Mouse (Mus musculus): ENCODE results near the gene Mrln.
"Not testable (repeated sequence)": the region's sequence is repeated elsewhere in the genome, so short reads cannot be mapped to it uniquely, and the experiment has no call there.

The Mrln gene

GRCm38 (mm10) chr10:70196666-70197065, 7.8 kb upstream of the Mrln start:
- DNase-seq = no peak

GRCm38 (mm10) chr10:70197601-70198000, 6.9 kb upstream of the Mrln start:
- no peak for DNase-seq

- no peak for DNase-seq
These were observed 6.5 kb upstream of the Mrln start for GRCm38 (mm10) chr10:70198012-70198411.

- no peak for DNase-seq
These were observed 5.5 kb upstream of the Mrln start for GRCm38 (mm10) chr10:70198951-70199463.

- no peak for DNase-seq
These were observed 4.8 kb upstream of the Mrln start for GRCm38 (mm10) chr10:70199466-70200210.

- no peak for DNase-seq
These were observed 3.5 kb upstream of the Mrln start for GRCm38 (mm10) chr10:70200889-70201500.

- DNase-seq = no peak
These were observed 6.8 kb downstream of the Mrln start for GRCm38 (mm10) chr10:70211281-70211680.

- no peak for DNase-seq
These were observed 16.5 kb downstream of the Mrln start for GRCm38 (mm10) chr10:70220971-70221370.

GRCm38 (mm10) chr10:70222231-70222630, 17.8 kb downstream of the Mrln start:
- DNase-seq = not testable (repeated sequence)

- DNase-seq = no peak
These were observed 20.1 kb downstream of the Mrln start for GRCm38 (mm10) chr10:70224571-70224970.

- DNase-seq = no peak
These were observed 21.3 kb downstream of the Mrln start for GRCm38 (mm10) chr10:70225760-70226159.

- DNase-seq = no peak
These were observed 22.1 kb downstream of the Mrln start for GRCm38 (mm10) chr10:70226608-70227007.

GRCm38 (mm10) chr10:70230352-70230751, 25.9 kb downstream of the Mrln start:
- no peak for DNase-seq

GRCm38 (mm10) chr10:70237936-70238335, 33.5 kb downstream of the Mrln start:
- no peak for DNase-seq

- no peak for DNase-seq
These were observed 38.4 kb downstream of the Mrln start for GRCm38 (mm10) chr10:70242751-70243444.

- peak; percentile 45 for DNase-seq
These were observed 40.6 kb downstream of the Mrln start, which contains the start of gene Slc16a9 for GRCm38 (mm10) chr10:70244921-70245558. TSS of gene Slc16a9 (plus strand) at chr10:70245100.

- no peak for DNase-seq
These were observed 41.1 kb downstream of the Mrln start for GRCm38 (mm10) chr10:70245559-70245945.

GRCm38 (mm10) chr10:70246076-70246475, 41.6 kb downstream of the Mrln start:
- DNase-seq = no peak

- DNase-seq = no peak
These were observed 45.9 kb downstream of the Mrln start for GRCm38 (mm10) chr10:70250354-70250753.

- DNase-seq = no peak
These were observed 46.3 kb downstream of the Mrln start for GRCm38 (mm10) chr10:70250766-70251165.

- no peak for DNase-seq
These were observed 50.2 kb downstream of the Mrln start for GRCm38 (mm10) chr10:70254666-70255065.

GRCm38 (mm10) chr10:70255601-70256210, 51.2 kb downstream of the Mrln start:
- no peak for DNase-seq

GRCm38 (mm10) chr10:70257029-70257428, 52.6 kb downstream of the Mrln start:
- DNase-seq = no peak
